Mouse (Mus musculus): ENCODE measurements at regions not wholly inside any gene's neighbourhood (a gene's known extent, or its start where the extent isn't known, plus 50 kb on each side); places are given as distances from the start of the nearest gene placed in this dataset.

GRCm38 (mm10) chr2:51238992-51239391 is 90.1 kb upstream of the Rnd3 start:
- no peak for DNase-seq (ENCODE audit: low read depth, low spot score)

- no peak for DNase-seq (ENCODE audit: low read depth, low spot score)
Observed at GRCm38 (mm10) chr2:51238131-51238931, 89.4 kb upstream of the Rnd3 start.

GRCm38 (mm10) chr2:51237451-51237850 is 88.5 kb upstream of the Rnd3 start:
- no peak for DNase-seq (ENCODE audit: low read depth, low spot score)

GRCm38 (mm10) chr2:51236852-51237251 is 87.9 kb upstream of the Rnd3 start:
- no peak for DNase-seq (ENCODE audit: low read depth, low spot score)

GRCm38 (mm10) chr2:51234427-51234826 is 85.5 kb upstream of the Rnd3 start:
- no peak for DNase-seq (ENCODE audit: low read depth, low spot score)

GRCm38 (mm10) chr2:51222851-51223250 is 73.9 kb upstream of the Rnd3 start:
- no peak for DNase-seq (ENCODE audit: low read depth, low spot score)

GRCm38 (mm10) chr2:51219714-51220113 is 70.8 kb upstream of the Rnd3 start:
- no peak for DNase-seq (ENCODE audit: low read depth, low spot score)

- DNase-seq (ENCODE audit: low read depth, low spot score) = no peak
Observed at GRCm38 (mm10) chr2:51207150-51208022, 58.5 kb upstream of the Rnd3 start.

GRCm38 (mm10) chr2:51206332-51206731 is 57.4 kb upstream of the Rnd3 start:
- DNase-seq (ENCODE audit: low read depth, low spot score) = no peak

Measured in CD4-positive helper T cell, adult 2 months (primary cell).